Mouse (Mus musculus) myocyte (in vitro differentiated cells): ENCODE measurements around the gene Dram1. TPM values are rescaled to one million over a fixed set of nuclear protein-coding genes. Genes with fewer than 3 reads are reported as not detected.
"Not testable (repeated sequence)": the region's sequence is repeated elsewhere in the genome, so short reads cannot be mapped to it uniquely, and the experiment has no call there.

Source experiments
- H3K27me3 ChIP-seq: one replicate; pipeline ENCODE4 v1.6.1; 2011; ENCODE audit not compliant: control insufficient read depth, insufficient read depth, insufficient read length
- H3K36me3 ChIP-seq: one replicate; pipeline ENCODE4 v1.6.1; 2011; ENCODE audit not compliant: control insufficient read depth, insufficient read depth
- H3K4me2 ChIP-seq: one replicate; pipeline ENCODE4 v1.6.1; 2011; ENCODE audit warnings: low read depth, control low read depth
- H3K4me3 ChIP-seq: one replicate; pipeline ENCODE4 v1.5.1; 2011; ENCODE audit warnings: mild to moderate bottlenecking, control low read depth, moderate library complexity
- H3K79me2 ChIP-seq: one replicate; pipeline ENCODE4 v1.6.1; 2011; ENCODE audit not compliant: control insufficient read depth, insufficient read depth
- H3ac ChIP-seq: one replicate; pipeline ENCODE4 v1.6.1; 2011; ENCODE audit not compliant: control insufficient read depth, insufficient read length
- CEBPB ChIP-seq: IDR thresholded peaks from 2 replicates; pipeline ENCODE4 v1.6.1; 2011; ENCODE audit warnings: mild to moderate bottlenecking, moderate library complexity; ENCODE audit not compliant: poor library complexity, insufficient read depth, severe bottlenecking
- E2F4 ChIP-seq: IDR thresholded peaks from one replicate; pipeline ENCODE4 v1.6.1; 2011; ENCODE audit warnings: mild to moderate bottlenecking, control low read depth, moderate library complexity; ENCODE audit not compliant: insufficient read depth
- MAX ChIP-seq: IDR thresholded peaks from one replicate; pipeline ENCODE4 v1.6.1; 2011; ENCODE audit warnings: low read depth, mild to moderate bottlenecking, control low read depth
- MYOD1 ChIP-seq, 3 experiments: IDR thresholded peaks; one replicate each; pipeline ENCODE4 v1.6.1; 2011; ENCODE audit warnings: control low read depth in 2 of 3, low read depth in 2 of 3, mild to moderate bottlenecking in 2 of 3, moderate library complexity in 1 of 3; ENCODE audit not compliant: insufficient read length in 2 of 3, control insufficient read depth in 1 of 3
- MYOG ChIP-seq, 3 experiments: IDR thresholded peaks; one replicate each; pipeline ENCODE4 v1.6.1; 2011; ENCODE audit warnings: control low read depth in 2 of 3, low read depth in 2 of 3, mild to moderate bottlenecking in 2 of 3; ENCODE audit not compliant: insufficient read length in 2 of 3, control insufficient read depth in 1 of 3, insufficient read depth in 1 of 3
- POLR2A ChIP-seq: IDR thresholded peaks from one replicate; pipeline ENCODE4 v1.6.1; 2011; ENCODE audit warnings: low read depth, mild to moderate bottlenecking, control low read depth, moderate library complexity; ENCODE audit not compliant: insufficient read length
- POLR2AphosphoS2 ChIP-seq: IDR thresholded peaks from one replicate; pipeline ENCODE4 v1.6.1; 2011; ENCODE audit warnings: low read depth, control low read depth; ENCODE audit not compliant: insufficient read length
- REST ChIP-seq: IDR thresholded peaks from one replicate; pipeline ENCODE4 v1.6.1; 2011; ENCODE audit warnings: mild to moderate bottlenecking, control low read depth, moderate library complexity; ENCODE audit not compliant: insufficient read depth, insufficient read length
- SRF ChIP-seq: IDR thresholded peaks from one replicate; pipeline ENCODE4 v1.6.1; 2011; ENCODE audit warnings: low read depth; ENCODE audit not compliant: control insufficient read depth, insufficient read length
- TCF12 ChIP-seq: IDR thresholded peaks from one replicate; pipeline ENCODE4 v1.6.1; 2011; ENCODE audit warnings: mild to moderate bottlenecking, control low read depth; ENCODE audit not compliant: poor library complexity, insufficient read depth, severe bottlenecking
- TCF3 ChIP-seq: IDR thresholded peaks from one replicate; pipeline ENCODE4 v1.6.1; 2011; ENCODE audit warnings: low read depth, control low read depth; ENCODE audit not compliant: insufficient read length
- USF1 ChIP-seq: IDR thresholded peaks from one replicate; pipeline ENCODE4 v1.6.1; 2011; ENCODE audit warnings: low read depth, mild to moderate bottlenecking, control low read depth, moderate library complexity
- polyA plus RNA-seq: library from polyadenylated mRNA; unstranded; fragments of >200 nt; fragmentation: generic; extraction: Trizol; gene quantifications from one replicate; pipeline ENCODE4 v1.2.1, GENCODE M21; 2012; ENCODE audit warnings: missing spikeins

The Dram1 gene
- polyA plus RNA-seq, 1 experiment, result 1.7 TPM

DNA sequence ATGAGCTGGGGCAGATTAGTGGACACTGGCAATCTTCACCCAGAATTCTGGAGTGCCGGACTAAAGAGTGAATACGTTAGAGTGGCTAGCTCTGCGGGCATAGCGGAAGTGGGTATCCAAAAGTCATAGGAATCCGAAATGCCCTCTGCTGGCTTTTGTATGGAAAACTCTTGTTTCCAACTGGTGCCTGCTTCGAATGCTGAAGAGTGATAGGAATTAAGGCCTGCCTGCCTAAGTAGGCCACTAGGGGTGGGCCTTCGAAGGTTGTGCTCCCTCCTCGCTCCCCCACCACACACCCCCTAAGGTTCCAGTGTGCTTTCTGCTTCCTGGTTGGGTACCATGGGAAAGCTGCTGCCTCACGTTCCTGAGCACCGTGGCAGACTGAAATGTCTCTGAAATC lies 3.9 kb downstream of the Dram1 start:
- Histone ChIP-seq H3K79me2 (no peaks in the 10 kb centered on the region), H3K27me3 (no peaks in the 10 kb centered on the region), H3K36me3 (no peaks in the 10 kb centered on the region), H3K4me3 (no peak overlapping the region), H3K4me2 (no peak overlapping the region), H3ac (no peak overlapping the region)
- TF ChIP-seq POLR2A (no peak), POLR2AphosphoS2 (no peak), MYOD1 (IDR thresholded peaks at IDR 0.05; ENCODE audit: control insufficient read depth in 1 of 3, insufficient read length in 2 of 3, low read depth in 2 of 3) (no peak), CEBPB (no peak), TCF12 (no peak), REST (no peak)

DNA sequence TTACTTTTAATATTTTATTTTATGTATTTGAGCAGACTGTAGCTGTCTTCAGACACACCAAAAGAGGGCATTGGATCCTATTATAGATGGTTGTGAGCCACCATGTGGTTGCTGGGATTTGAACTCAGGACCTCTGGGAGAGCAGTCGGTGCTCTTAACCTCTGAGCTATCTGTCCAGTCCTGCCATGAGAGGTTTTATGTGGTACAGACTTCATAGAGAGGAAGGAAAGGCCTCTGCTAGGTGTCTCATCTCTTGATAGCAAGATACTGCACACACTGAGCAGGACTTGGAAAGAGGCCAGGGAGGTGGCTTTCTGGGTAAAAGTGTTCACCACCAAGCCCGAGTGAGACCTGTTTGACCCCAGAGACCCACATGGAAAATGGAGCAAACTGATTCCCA lies 5.9 kb downstream of the Dram1 start:
- H3K79me2 ChIP-seq, H3ac ChIP-seq, H3K27me3 ChIP-seq, H3K36me3 ChIP-seq, H3K4me2 ChIP-seq, H3K4me3 ChIP-seq: not testable (repeated sequence)

DNA sequence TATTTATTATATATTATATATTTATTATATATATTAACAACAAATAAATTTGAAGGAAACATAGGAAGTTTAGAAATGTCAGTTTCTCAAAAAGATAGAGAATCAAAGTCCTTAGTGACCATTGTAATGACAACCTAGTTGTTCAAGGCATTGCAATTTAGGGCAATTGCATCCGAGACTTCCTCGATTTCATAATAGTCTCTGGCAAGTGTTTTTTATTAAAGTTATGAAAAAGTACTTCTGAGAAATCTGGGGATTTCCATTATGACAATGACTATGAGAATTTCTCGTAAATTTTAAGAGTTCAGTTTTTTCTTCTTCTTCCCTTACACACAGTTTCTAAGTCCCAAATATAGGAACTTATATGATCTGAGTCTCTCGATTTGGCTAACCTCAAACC lies 6.4 kb downstream of the Dram1 start:
- H3K27me3 ChIP-seq, result no peaks in the 10 kb centered on the region
- TF ChIP-seq CEBPB (no peak), TCF12 (no peak), REST (no peak), USF1 (no peak), E2F4 (no peak), MYOD1 (IDR thresholded peaks at IDR 0.05; ENCODE audit: control insufficient read depth in 1 of 3, insufficient read length in 2 of 3, low read depth in 2 of 3) (no peak), POLR2AphosphoS2 (no peak), MYOG (IDR thresholded peaks at IDR 0.05; ENCODE audit: control insufficient read depth in 1 of 3, insufficient read depth in 1 of 3, insufficient read length in 2 of 3, low read depth in 2 of 3) (no peak), POLR2A (no peak)
- no peak overlapping the region for H3K4me3 ChIP-seq
- H3K79me2 ChIP-seq, result no peaks in the 10 kb centered on the region
- H3ac ChIP-seq, result no peak overlapping the region
- H3K36me3 ChIP-seq, result no peaks in the 10 kb centered on the region
- no peak overlapping the region for H3K4me2 ChIP-seq

DNA sequence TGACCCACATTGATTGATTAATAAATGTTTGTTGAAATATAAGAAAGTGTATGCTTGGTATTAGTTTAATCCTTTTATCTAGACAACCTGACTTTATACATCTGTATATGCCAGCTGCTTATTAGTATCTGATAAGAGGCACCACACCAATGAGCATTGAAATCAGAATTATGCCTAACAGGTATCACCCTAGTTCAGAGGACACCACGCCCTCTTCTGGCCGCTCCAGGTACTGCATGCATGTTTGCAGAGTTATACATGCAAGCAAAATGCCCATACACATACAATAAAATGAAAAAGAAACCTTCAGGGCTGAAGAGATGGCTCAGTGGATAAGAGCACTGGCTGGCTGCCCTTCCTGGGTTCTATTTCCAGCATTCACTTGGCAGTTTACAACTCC lies 7.1 kb downstream of the Dram1 start:
- Histone ChIP-seq H3K4me2 (no peak overlapping the region), H3K36me3 (no peaks in the 10 kb centered on the region), H3K27me3 (no peaks in the 10 kb centered on the region), H3K4me3 (no peak overlapping the region), H3K79me2 (no peaks in the 10 kb centered on the region), H3ac (no peak overlapping the region)
- TF ChIP-seq USF1, result no peak
- TF ChIP-seq REST, result no peak
- no peak for TF ChIP-seq CEBPB
- no peak for TF ChIP-seq MYOD1 (IDR thresholded peaks at IDR 0.05; ENCODE audit: control insufficient read depth in 1 of 3, insufficient read length in 2 of 3, low read depth in 2 of 3)
- TF ChIP-seq MYOG (IDR thresholded peaks at IDR 0.05; ENCODE audit: control insufficient read depth in 1 of 3, insufficient read depth in 1 of 3, insufficient read length in 2 of 3, low read depth in 2 of 3), result no peak
- TF ChIP-seq MAX, result no peak
- no peak for TF ChIP-seq TCF12
- TF ChIP-seq E2F4, result no peak
- TF ChIP-seq TCF3, result no peak
- no peak for TF ChIP-seq SRF

DNA sequence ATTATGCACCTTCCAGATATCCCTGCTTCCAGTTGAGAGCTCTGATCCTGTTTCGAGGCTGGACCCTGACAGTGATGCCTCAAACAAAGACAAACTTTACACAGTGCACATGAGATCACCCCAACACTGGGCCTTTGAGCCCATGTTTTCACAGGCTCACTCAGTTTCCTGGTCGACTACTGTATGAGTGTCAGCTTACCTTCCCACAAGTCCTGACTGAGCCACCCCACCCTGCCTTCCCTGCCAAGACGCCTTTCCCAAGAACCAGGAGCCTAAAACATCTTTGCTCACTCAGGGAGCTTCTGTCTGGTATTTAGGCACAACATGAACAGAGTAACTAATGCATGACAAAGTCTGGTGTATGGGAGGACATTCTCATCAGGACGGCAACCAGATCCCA lies 9.6 kb downstream of the Dram1 start:
- H3K4me2 ChIP-seq, result no peak overlapping the region
- H3K79me2 ChIP-seq, result no peaks in the 10 kb centered on the region
- no peaks in the 10 kb centered on the region for H3K36me3 ChIP-seq
- TF ChIP-seq USF1 (no peak), CEBPB (no peak), SRF (no peak), REST (no peak), MYOD1 (IDR thresholded peaks at IDR 0.05; ENCODE audit: control insufficient read depth in 1 of 3, insufficient read length in 2 of 3, low read depth in 2 of 3) (no peak), MAX (no peak), POLR2A (no peak), MYOG (IDR thresholded peaks at IDR 0.05; ENCODE audit: control insufficient read depth in 1 of 3, insufficient read depth in 1 of 3, insufficient read length in 2 of 3, low read depth in 2 of 3) (no peak), TCF3 (no peak), E2F4 (no peak), POLR2AphosphoS2 (no peak)
- H3K27me3 ChIP-seq, result no peaks in the 10 kb centered on the region
- H3K4me3 ChIP-seq, result no peak overlapping the region
- no peak overlapping the region for H3ac ChIP-seq
